Mouse (Mus musculus): ENCODE results near the gene Podxl2.

Podxl2 gene

DNA sequence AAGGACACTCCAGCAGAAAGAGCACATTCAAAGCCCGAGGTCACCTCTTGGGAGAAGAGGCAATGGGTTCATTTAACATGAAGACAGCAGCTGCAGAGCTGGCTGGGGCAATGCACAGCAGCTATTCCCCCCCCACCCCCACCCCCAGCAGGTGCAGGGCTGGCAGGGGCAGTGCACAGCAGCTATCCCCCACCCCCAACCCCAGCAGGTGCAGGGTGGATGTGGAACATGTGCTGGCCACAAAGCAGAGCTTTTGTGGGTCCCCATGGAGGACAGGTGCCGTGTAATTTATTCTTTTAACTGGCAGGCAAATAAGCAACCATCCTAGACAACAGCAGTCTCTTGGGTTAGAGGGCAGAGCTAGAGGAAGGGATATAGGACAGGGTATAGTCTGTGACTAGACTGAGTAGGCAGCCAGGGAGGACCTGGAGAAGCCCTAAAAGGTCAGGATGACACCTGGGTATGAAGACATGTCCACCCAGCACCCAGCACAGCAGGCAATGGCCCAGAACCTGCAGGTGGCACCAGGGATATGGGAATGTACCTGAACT is 11.6 kb upstream of the Podxl2 start:
- DNase-seq: peak; percentile 80

DNA sequence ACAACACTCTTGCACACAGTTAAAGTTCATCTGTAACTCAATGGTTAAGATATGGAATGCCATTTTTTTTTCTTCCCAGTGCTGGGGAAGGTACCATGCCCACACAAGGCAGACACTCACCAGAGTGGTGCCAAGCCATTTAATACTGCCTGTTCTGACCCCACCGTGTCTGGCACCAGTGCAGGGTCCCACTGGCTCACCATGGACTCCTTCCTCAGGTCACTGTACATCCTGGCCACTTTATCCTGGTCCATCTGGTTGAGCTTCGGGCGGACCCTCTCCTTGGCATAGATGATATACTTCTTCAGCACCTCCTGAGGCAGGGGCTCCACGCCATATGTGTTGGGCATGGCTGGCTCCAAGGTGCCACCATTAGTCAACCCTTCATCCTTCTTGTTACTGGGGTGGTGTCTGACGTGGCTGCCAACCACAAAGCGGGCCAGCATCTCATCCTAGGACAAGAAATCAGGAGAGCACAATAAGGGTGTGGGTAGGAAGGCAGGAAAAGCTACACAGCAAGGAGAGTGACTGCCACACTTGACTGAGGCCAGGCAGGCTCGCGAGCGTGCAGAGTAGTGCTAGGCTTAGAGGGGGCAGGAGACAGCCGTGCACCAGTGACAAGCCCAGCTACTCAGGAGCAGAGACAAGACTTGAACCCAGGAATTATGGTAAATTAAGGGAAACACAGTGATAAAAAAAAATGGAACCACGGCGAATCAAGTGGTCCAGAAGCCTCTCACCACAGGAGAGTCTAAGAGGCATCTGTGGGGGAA is 11.0 kb upstream of the Podxl2 start:
- DNase-seq: no peak

- no peak for DNase-seq
Observed at GRCm38 (mm10) chr6:88884690-88885089, 9.8 kb upstream of the Podxl2 start.

DNA sequence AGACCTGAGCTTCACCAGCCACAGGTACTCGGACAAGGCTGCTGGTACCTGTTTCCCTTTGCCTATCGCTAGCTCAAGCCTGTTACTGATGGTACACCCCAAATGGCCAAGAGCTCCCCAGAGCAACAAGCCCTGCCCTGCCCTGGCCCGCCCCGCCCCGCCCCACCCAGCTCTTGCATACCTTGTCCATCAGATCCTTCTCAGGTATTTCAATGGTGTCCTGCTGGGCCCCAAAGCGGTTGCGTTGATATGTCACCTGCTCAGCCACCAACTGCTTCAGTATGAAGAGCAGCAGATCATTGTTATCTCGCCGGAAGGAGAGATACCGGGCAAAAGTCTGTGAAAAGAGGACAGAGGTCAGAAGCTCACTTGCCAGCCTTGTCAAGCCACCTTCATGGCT is 9.4 kb upstream of the Podxl2 start:
- DNase-seq: no peak

DNA sequence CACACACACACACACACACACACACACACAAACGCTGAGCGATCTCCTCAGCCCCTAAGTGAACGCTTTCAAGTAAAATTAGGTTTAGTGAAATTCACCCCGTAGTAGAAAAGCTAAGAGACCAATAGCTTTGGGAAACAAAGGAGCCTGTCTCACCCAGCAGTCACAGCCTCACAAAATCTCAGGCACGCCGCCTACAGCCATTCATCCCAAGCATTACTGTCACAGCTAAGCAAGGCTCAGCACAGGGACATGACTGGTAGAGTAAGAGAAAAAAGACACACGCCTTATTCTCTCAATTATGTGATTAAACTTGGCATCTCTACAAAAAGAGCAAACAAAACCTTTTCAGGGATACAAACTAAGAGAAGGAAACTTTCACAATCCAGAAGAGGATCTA is 6.5 kb upstream of the Podxl2 start:
- DNase-seq: no peak

DNA sequence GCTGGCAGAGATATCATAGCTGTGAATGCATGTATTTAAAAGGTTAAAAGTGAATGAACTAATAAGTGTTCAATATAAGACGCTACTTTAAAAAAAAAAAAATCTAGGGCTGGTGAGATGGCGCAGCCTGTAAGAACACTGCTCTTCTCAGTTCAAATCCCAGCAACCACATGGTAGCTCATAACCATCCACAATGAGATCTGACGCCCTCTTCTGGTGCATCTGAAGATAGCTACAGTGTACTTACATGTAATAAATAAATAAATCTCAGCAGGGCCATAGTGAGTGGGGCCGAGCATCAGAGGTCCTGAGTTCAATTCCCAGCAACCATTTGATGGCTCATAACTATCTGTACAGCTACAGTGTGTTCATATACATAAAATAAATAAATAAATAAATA is 4.6 kb upstream of the Podxl2 start:
- no peak for DNase-seq

DNA sequence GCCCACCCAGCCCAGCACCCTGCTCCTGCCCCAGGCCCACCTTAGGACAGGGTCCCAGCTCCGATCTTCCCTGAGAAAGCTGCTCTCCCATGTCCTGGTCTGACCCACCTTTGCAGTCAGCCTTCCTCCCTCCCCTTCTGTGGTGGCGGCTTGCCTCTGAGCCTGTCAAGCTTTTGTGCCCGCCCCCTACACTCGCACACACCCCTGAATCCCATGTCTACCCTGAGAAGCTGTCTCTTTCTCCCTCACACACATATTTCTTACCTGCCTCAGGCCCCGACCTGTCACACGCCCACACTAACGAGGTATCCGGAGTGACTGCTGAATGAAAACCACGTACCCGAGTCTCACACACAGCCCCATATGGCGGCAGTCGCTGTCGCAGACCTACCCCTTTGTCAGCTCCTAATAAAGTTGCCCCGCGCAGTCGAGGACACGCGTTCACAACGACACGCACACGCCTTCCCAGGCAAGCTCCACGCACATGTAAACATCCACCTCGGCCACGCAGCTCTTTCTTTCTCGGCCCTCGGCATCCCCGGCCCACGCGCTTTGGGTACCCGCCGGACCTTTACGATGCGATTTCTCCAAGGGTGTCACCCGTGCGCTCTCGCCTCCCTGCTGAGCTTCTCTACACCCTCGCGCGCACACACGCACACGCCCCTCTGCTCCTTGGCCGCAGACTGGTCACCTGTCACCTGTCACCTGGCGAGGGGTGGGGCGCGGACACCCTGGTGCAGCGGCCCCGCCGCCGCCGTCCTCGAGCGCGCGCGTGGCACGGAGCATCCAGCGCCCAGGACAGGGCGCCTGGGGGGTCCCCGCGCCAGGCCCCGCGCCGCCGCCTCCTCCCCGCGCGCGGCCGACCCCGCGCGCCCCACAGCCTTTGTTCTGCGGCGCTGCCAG is 628 bp downstream of the Podxl2 start:
- peak; percentile 32 for DNase-seq

DNA sequence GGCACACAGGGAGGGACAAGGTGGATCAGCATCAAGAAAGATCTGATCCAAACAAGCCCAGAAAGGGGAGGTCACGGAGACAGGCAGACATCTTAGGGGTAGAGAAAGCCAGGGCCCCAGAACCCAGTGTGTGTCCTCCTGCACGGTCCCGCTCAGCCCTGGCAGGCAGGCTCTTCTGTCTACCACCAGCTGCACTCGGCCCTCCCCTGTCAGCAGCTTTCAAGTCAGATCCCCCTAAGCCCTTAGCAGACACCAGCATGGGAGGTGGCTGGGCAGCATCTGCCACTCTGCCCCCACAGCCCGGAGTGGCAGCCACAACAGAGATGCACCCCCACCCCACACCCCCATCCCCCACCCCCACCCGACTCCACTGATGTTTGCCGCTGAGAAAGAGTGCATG is 2.0 kb downstream of the Podxl2 start:
- peak; percentile 51 for DNase-seq

- DNase-seq: no peak
Observed at GRCm38 (mm10) chr6:88871546-88871945, 3.3 kb downstream of the Podxl2 start.

- no peak for DNase-seq
Observed at GRCm38 (mm10) chr6:88870594-88870993, 4.2 kb downstream of the Podxl2 start.

GRCm38 (mm10) chr6:88869459-88869858 is 5.4 kb downstream of the Podxl2 start:
- DNase-seq: no peak

DNA sequence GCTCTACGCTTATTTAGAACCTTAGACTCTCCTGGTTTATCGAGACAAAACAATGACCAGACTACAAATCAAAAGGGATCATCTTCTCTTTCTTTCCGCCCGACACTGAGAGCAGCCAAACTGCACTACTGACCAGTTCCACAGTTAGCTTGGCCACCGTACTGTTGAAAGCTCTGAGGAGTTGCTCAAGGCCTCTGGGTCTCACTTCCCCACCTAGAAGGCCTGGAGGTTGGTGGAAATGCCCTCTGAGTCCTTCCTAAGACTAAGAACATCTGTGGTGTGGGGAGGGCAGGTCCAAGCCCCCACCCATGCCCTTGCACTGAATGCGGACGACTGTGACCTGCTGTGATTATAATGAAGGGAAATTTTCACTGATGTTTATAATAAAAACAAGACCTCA is 9.1 kb downstream of the Podxl2 start:
- no peak for DNase-seq

- peak; percentile 33 for DNase-seq
Observed at GRCm38 (mm10) chr6:88860914-88861313, 13.9 kb downstream of the Podxl2 start.

DNA sequence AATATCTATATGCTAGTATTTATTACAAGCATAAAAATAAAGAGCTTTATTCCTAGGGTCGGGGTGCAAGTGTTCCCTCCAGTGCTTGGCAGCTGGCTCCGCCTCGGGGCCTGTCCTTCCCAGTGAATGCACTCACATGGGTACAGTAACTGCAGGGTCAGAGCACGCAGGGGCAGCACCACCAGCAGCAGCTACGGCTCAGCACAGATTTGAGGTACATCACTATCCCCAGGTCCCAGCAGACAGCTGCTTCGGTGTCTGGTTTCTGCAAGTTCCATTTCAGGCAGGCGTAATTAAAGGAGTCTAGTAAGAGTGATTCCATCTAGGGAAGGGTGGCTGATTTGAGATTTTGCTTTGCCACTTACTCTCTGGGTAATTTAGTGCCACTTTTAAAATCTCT is 16.5 kb downstream of the Podxl2 start:
- no peak for DNase-seq

- no peak for DNase-seq
Observed at GRCm38 (mm10) chr6:88857830-88858229, 17.0 kb downstream of the Podxl2 start.

DNA sequence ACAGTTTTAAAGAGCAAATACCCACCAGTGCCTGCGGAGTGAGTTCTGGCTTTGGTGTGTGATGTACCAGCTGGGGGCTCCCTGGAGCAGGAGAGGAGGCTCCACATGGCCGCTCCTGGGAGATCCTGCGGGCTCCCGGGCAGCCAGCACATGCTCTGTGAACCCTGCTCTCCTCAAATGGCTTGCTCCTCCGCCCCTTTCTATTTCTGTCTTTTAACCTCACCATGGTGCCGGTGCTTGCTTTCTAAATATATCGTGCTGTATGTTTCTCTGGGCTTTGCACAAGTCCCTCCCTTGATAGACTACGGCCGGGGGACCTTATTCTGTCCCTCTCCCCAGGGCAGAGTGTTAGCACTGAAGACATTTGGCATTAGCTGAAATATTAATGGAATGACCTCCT is 17.6 kb downstream of the Podxl2 start:
- DNase-seq: no peak

DNA sequence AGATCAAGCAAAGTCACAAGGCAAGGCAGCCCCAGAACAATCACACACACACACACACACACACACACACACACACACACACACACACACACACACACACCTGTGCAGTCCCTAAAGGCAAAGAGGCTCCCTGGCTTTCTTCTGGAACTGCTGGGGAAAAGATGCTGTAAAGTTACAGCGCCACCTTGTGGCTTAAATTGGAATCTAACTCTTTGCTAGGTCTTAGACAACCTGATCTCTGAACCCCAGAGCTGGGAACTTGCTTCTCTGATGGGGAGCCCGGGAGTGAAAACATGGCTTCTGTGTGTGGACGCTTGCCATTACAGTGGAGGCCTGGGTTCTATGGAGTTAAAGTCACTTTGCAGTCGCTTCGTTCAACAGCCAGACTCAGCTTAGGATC is 19.2 kb downstream of the Podxl2 start:
- DNase-seq: peak; percentile 50

- DNase-seq: no peak
Observed at GRCm38 (mm10) chr6:88854509-88854908, 20.3 kb downstream of the Podxl2 start.

DNA sequence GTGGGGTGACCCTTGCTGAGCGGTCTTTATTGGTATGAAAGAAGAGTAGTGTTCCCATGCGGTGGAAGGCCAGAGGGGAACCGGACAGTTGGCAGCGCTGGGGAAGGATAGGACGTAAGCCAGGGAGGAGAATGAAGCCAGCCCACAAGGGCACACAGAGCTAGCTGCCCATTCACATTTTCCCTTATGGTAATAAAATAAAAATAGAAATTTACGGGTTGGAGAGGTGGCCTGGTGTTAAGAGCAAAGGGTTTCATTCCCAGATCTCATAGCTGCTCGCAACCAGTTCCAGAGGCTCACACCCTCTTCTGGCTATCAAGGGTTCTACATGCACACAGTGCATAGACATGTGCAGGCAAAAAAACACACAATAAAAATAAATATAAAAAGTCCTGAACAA is 24.8 kb downstream of the Podxl2 start:
- no peak for DNase-seq

- DNase-seq: peak; percentile 50
Observed at GRCm38 (mm10) chr6:88849270-88849669, 25.6 kb downstream of the Podxl2 start.

GRCm38 (mm10) chr6:88847571-88847970 is 27.3 kb downstream of the Podxl2 start:
- DNase-seq: no peak

DNA sequence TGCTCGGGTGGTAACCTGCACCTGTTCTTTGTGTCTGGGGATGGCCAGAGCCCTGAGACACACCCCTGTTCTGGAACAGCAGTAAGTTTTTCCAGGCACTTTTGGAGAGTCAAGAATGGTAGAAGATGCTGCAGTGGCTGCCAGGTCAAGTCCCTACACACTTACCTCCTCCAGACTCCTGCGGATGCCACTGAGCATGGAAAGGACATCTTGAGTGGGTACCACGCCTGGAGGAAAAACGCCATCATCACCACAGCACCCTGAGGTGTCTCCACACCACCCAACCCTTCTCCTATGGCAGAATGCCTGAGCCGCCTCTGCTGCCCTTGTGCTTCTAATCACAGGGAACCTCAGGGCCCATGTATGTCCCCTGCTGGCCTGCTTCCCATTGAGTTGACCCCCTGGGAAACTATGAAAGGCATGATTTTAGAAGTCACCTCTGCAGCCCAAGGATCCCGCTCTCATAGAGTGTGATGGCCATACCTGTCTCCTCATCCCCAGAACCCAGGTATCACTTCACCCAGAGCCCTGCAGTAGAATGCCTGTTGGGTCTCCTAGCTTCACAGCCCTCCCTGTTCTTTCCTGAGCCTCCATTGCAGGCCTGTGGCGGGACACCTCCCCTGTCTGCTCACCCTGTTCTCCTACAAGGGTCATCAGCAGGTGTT is 29.8 kb downstream of the Podxl2 start:
- DNase-seq: no peak
